Mouse (Mus musculus): ENCODE data around the gene Slc39a13. TPM values are rescaled to one million over a fixed set of nuclear protein-coding genes. Genes with fewer than 3 reads are reported as not detected.

The Slc39a13 gene
- polyA plus RNA-seq, 1 experiment: 17.8 TPM

GRCm38 (mm10) chr2:91083366-91083940 is 13.2 kb upstream of the Slc39a13 start:
- peak overlapping the region; percentile 44; the same call in 1 of the 2 replicates for H3K4me3 ChIP-seq (ENCODE audit: low read depth, low read length)
- H3K36me3 ChIP-seq (ENCODE audit: control insufficient read depth, insufficient read depth, low read length): no peaks in the 10 kb centered on the region
- 67% methylated on average over 1 of the region's 1 CpGs for WGBS
- H3K4me1 ChIP-seq (ENCODE audit: control insufficient read depth, insufficient read depth, insufficient read length, low read length): peaks cover 9% of the 10 kb centered on the region; the same call in 1 of the 2 replicates
- H3K27me3 ChIP-seq (ENCODE audit: control insufficient read depth, insufficient read depth, low read length): no peaks in the 10 kb centered on the region
- no peak for TF ChIP-seq CTCF (IDR thresholded peaks at IDR 0.05; ENCODE audit: extremely low read depth, insufficient read length, insufficient replicate concordance, low read depth, low read length)
- TF ChIP-seq POLR2A (IDR thresholded peaks at IDR 0.05; ENCODE audit: low read depth, low read length): no peak
- H3K27ac ChIP-seq (ENCODE audit: insufficient read depth, low read depth, low read length): peak overlapping the region; percentile 82

GRCm38 (mm10) chr2:91082844-91083243 is 12.6 kb upstream of the Slc39a13 start:
- Histone ChIP-seq H3K4me1 (ENCODE audit: control insufficient read depth, insufficient read depth, insufficient read length, low read length) (peaks cover 9% of the 10 kb centered on the region; the same call in 1 of the 2 replicates), H3K4me3 (ENCODE audit: low read depth, low read length) (peak overlapping the region; percentile 44), H3K27me3 (ENCODE audit: control insufficient read depth, insufficient read depth, low read length) (no peaks in the 10 kb centered on the region), H3K36me3 (ENCODE audit: control insufficient read depth, insufficient read depth, low read length) (no peaks in the 10 kb centered on the region), H3K27ac (ENCODE audit: insufficient read depth, low read depth, low read length) (peak overlapping the region; percentile 82)
- TF ChIP-seq POLR2A (IDR thresholded peaks at IDR 0.05; ENCODE audit: low read depth, low read length) (no peak; the same call in 1 of the 2 replicates), CTCF (IDR thresholded peaks at IDR 0.05; ENCODE audit: extremely low read depth, insufficient read length, insufficient replicate concordance, low read depth, low read length) (no peak)
- WGBS: 68% methylated on average over 11 of the region's 11 CpGs

GRCm38 (mm10) chr2:91081775-91082695 is 11.8 kb upstream of the Slc39a13 start, which contains the start of gene Spi1:
Spi1 (plus strand) TSS chr2:91082390.
- 68% methylated on average over 13 of the region's 13 CpGs for WGBS
- Histone ChIP-seq H3K4me3 (ENCODE audit: low read depth, low read length) (peak within 1 kb of the TSS; percentile 44), H3K4me1 (ENCODE audit: control insufficient read depth, insufficient read depth, insufficient read length, low read length) (peaks cover 9% of the 10 kb centered on the region; the same call in 1 of the 2 replicates), H3K27ac (ENCODE audit: insufficient read depth, low read depth, low read length) (peak within 1 kb of the TSS; percentile 82), H3K36me3 (ENCODE audit: control insufficient read depth, insufficient read depth, low read length) (no peaks in the 10 kb centered on the region), H3K27me3 (ENCODE audit: control insufficient read depth, insufficient read depth, low read length) (no peaks in the 10 kb centered on the region)
- no peak for TF ChIP-seq CTCF (IDR thresholded peaks at IDR 0.05; ENCODE audit: extremely low read depth, insufficient read length, insufficient replicate concordance, low read depth, low read length)
- TF ChIP-seq POLR2A (IDR thresholded peaks at IDR 0.05; ENCODE audit: low read depth, low read length): no peak

GRCm38 (mm10) chr2:91080784-91081513 is 10.7 kb upstream of the Slc39a13 start:
- Histone ChIP-seq H3K4me3 (ENCODE audit: low read depth, low read length) (no peak overlapping the region), H3K36me3 (ENCODE audit: control insufficient read depth, insufficient read depth, low read length) (no peaks in the 10 kb centered on the region), H3K27ac (ENCODE audit: insufficient read depth, low read depth, low read length) (no peak overlapping the region), H3K27me3 (ENCODE audit: control insufficient read depth, insufficient read depth, low read length) (no peaks in the 10 kb centered on the region), H3K4me1 (ENCODE audit: control insufficient read depth, insufficient read depth, insufficient read length, low read length) (peaks cover 9% of the 10 kb centered on the region; the same call in 1 of the 2 replicates)
- TF ChIP-seq POLR2A (IDR thresholded peaks at IDR 0.05; ENCODE audit: low read depth, low read length) (no peak), CTCF (IDR thresholded peaks at IDR 0.05; ENCODE audit: extremely low read depth, insufficient read length, insufficient replicate concordance, low read depth, low read length) (no peak)
- WGBS: 59% methylated on average over 8 of the region's 8 CpGs

GRCm38 (mm10) chr2:91079026-91079384 is 8.8 kb upstream of the Slc39a13 start:
- Histone ChIP-seq H3K4me1 (ENCODE audit: control insufficient read depth, insufficient read depth, insufficient read length, low read length) (peaks cover 9% of the 10 kb centered on the region; the same call in 1 of the 2 replicates), H3K27ac (ENCODE audit: insufficient read depth, low read depth, low read length) (no peak overlapping the region), H3K27me3 (ENCODE audit: control insufficient read depth, insufficient read depth, low read length) (no peaks in the 10 kb centered on the region), H3K36me3 (ENCODE audit: control insufficient read depth, insufficient read depth, low read length) (no peaks in the 10 kb centered on the region), H3K4me3 (ENCODE audit: low read depth, low read length) (peak overlapping the region; percentile 46)
- 44% methylated on average over 5 of the region's 5 CpGs for WGBS
- TF ChIP-seq CTCF (IDR thresholded peaks at IDR 0.05; ENCODE audit: extremely low read depth, insufficient read length, insufficient replicate concordance, low read depth, low read length) (no peak), POLR2A (IDR thresholded peaks at IDR 0.05; ENCODE audit: low read depth, low read length) (no peak)

- under 1% methylated on average over 34 of the region's 36 CpGs for WGBS
- peaks cover 9% of the 10 kb centered on the region; the same call in 1 of the 2 replicates for H3K4me1 ChIP-seq (ENCODE audit: control insufficient read depth, insufficient read depth, insufficient read length, low read length)
- no peak overlapping the region for H3K27ac ChIP-seq (ENCODE audit: insufficient read depth, low read depth, low read length)
These were observed 8.3 kb upstream of the Slc39a13 start for GRCm38 (mm10) chr2:91078314-91079025.

More at GRCm38 (mm10) chr2:91078314-91079025, 8.3 kb upstream of the Slc39a13 start:
- Histone ChIP-seq H3K36me3 (ENCODE audit: control insufficient read depth, insufficient read depth, low read length) (no peaks in the 10 kb centered on the region), H3K4me3 (ENCODE audit: low read depth, low read length) (peak overlapping the region; percentile 46), H3K27me3 (ENCODE audit: control insufficient read depth, insufficient read depth, low read length) (no peaks in the 10 kb centered on the region)
- no peak for TF ChIP-seq POLR2A (IDR thresholded peaks at IDR 0.05; ENCODE audit: low read depth, low read length)
- TF ChIP-seq CTCF (IDR thresholded peaks at IDR 0.05; ENCODE audit: extremely low read depth, insufficient read length, insufficient replicate concordance, low read depth, low read length): no peak

All from small intestine, adult 2 months (tissue).